Mouse (Mus musculus) olfactory bulb, adult 2 months (tissue): ENCODE results near the gene Slc4a5.

Source experiments
- CTCF ChIP-seq: fragments of 200-500 bp; IDR thresholded peaks from 2 replicates; pipeline ENCODE4 v1.5.1; 2012; ENCODE audit warnings: low read depth, mild to moderate bottlenecking, low read length, moderate library complexity; ENCODE audit not compliant: insufficient read depth
- POLR2A ChIP-seq: fragments of 200-500 bp; IDR thresholded peaks from 2 replicates; pipeline ENCODE4 v1.6.1; 2012; ENCODE audit warnings: mild to moderate bottlenecking, low read depth, low read length, moderate library complexity; ENCODE audit not compliant: insufficient read depth

- TF ChIP-seq POLR2A (no peak), CTCF (no peak)
These were observed 46.0 kb downstream of the Slc4a5 start for GRCm38 (mm10) chr6:83265653-83266052.
